Mouse (Mus musculus): Measurements from ENCODE around the gene Kcnmb1. TPM values are rescaled to one million over a fixed set of nuclear protein-coding genes. Genes with fewer than 3 reads are reported as not detected.

Kcnmb1 gene
- total RNA-seq (2014; fragmentation: Nextera tagmentation) (not detected in 2 replicates), total RNA-seq (2017) (0.16 TPM in 1 of 2 replicates, not detected in the other), polyA plus RNA-seq (2012) (not detected in 2 replicates)

DNA sequence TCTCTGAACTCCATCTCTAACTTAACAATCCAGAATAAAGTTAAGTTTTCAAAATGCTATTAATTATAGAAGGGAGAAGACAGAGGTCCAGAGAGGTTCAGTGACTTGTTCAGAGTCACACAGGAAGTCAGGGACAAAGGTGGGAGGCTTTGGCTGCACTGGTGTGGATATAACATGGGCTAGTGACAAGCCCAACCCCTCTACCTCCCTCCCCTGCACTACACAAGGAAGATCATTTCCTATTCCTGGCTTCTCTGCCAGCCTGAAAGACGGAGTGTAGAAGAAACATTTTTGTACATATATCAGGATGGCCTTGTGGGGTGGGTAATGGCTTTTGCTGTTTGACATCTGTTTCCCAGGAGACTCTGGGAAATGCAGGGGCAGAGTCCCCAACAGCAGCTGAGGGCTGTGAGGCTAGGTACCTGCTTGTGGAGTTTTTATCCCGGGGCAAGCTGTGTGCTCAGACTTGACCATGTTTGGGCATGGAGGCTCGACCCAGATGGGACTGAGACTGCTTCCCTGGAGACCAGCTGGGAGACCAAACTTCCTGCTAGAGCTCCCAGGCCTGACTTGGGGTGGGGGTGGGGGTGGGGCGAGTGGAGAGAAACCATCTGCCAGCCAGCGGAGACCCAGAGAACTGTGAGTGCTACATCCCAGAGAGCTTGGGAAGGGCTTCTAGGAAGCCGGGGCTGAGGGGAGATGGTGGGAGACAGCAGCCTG is at the start of gene Kcnmb1:
Gene Kcnmb1, plus strand, starts transcription at position 326 of the 720 bp plus-strand sequence.
- ATAC-seq (ENCODE audit: extremely low read depth, insufficient number of reproducible peaks, low FRiP score, poor library complexity, severe bottlenecking) (no peak), DNase-seq (ENCODE audit: low spot score) (no peak)
- H3K4me1 ChIP-seq (ENCODE audit: insufficient read depth, low read depth, low read length), result peaks cover 17% of the 10 kb centered on the region
- peaks cover 15% of the 10 kb centered on the region for H3K27me3 ChIP-seq (ENCODE audit: insufficient read depth, low read length)
- H3K36me3 ChIP-seq (replicated peaks), result no peaks in the 10 kb centered on the region
- no peak for TF ChIP-seq GATA1 (IDR thresholded peaks at IDR 0.05; ENCODE audit: borderline replicate concordance, low read length)
- no peak for TF ChIP-seq POLR2AphosphoS5 (IDR thresholded peaks at IDR 0.05; ENCODE audit: insufficient replicate concordance, low read depth, low read length)
- TF ChIP-seq TAL1 (conservative IDR thresholded peaks at IDR 0.05; ENCODE audit: low read depth, low read length), result no peak
- no peak for TF ChIP-seq GATA2 (IDR thresholded peaks at IDR 0.05; ENCODE audit: borderline replicate concordance, low read depth, low read length)
- TF ChIP-seq CTCF (IDR thresholded peaks at IDR 0.05; ENCODE audit: low read depth, low read length), result no peak
- peaks cover 10% of the 10 kb centered on the region for H3K9me3 ChIP-seq (replicated peaks)
- H3K4me3 ChIP-seq (ENCODE audit: low read depth, low read length), result no peak within 1 kb of the TSS

DNA sequence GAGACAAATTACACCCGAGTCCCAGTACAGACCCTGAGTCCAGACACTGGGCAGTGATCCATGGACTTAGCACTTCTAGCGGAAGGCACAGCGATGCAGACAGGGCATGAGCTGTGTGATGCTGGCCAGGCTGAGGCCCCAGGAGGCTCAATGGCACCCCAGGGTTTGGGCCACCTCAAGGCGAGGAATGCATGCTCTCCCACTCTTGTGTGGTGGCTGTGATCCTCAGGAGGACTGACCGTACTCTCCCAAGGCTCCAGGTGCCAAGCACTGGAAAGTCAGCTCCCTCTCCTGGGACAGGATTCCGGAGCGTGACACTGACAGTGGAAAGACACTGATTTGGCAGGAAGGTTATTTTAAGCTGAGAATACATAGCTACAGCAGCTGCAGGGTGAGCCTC is 49.8 kb upstream of the Kcnmb1 start:
- Histone ChIP-seq H3K4me1 (ENCODE audit: insufficient read depth, low read depth, low read length) (no peaks in the 10 kb centered on the region), H3K4me3 (ENCODE audit: low read depth, low read length) (no peak overlapping the region), H3K36me3 (replicated peaks) (no peaks in the 10 kb centered on the region), H3K27me3 (ENCODE audit: insufficient read depth, low read length) (no peaks in the 10 kb centered on the region; the same call in 1 of the 2 replicates), H3K9me3 (replicated peaks) (peaks cover 39% of the 10 kb centered on the region)
- DNase-seq (ENCODE audit: low spot score), result no peak
- no peak for ATAC-seq (ENCODE audit: extremely low read depth, insufficient number of reproducible peaks, low FRiP score, poor library complexity, severe bottlenecking)
- TF ChIP-seq CTCF (IDR thresholded peaks at IDR 0.05; ENCODE audit: low read depth, low read length), result no peak
- TF ChIP-seq GATA2 (IDR thresholded peaks at IDR 0.05; ENCODE audit: borderline replicate concordance, low read depth, low read length), result no peak
- TF ChIP-seq GATA1 (IDR thresholded peaks at IDR 0.05; ENCODE audit: borderline replicate concordance, low read length), result no peak
- no peak for TF ChIP-seq POLR2AphosphoS5 (IDR thresholded peaks at IDR 0.05; ENCODE audit: insufficient replicate concordance, low read depth, low read length)
- no peak for TF ChIP-seq TAL1 (conservative IDR thresholded peaks at IDR 0.05; ENCODE audit: low read depth, low read length)

DNA sequence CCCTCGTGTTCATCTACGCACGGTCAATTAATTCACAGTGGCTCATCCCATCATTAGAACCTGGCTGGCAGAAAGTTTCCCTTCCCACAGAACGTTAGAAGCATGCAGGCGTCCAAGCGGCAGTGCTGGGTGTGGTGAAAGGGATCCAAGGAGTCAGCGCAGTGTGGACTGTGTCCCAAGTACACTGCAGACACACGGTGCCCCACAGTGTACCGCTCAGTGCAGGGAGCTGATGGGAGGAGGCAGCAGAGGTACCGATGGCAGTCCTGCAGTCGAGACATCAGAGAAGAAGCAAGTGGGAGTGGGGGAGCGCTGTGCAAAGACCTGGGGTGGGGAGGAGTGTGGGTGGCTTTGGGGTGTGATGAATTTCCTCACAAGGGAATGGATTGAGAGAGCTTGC is 48.6 kb upstream of the Kcnmb1 start:
- Histone ChIP-seq H3K4me1 (ENCODE audit: insufficient read depth, low read depth, low read length) (no peaks in the 10 kb centered on the region), H3K27me3 (ENCODE audit: insufficient read depth, low read length) (peaks cover 3% of the 10 kb centered on the region; the same call in 1 of the 2 replicates), H3K4me3 (ENCODE audit: low read depth, low read length) (no peak overlapping the region), H3K36me3 (replicated peaks) (no peaks in the 10 kb centered on the region), H3K9me3 (replicated peaks) (peaks cover 39% of the 10 kb centered on the region)
- DNase-seq (ENCODE audit: low spot score) (no peak), ATAC-seq (ENCODE audit: extremely low read depth, insufficient number of reproducible peaks, low FRiP score, poor library complexity, severe bottlenecking) (no peak)
- no peak for TF ChIP-seq POLR2AphosphoS5 (IDR thresholded peaks at IDR 0.05; ENCODE audit: insufficient replicate concordance, low read depth, low read length)
- no peak for TF ChIP-seq CTCF (IDR thresholded peaks at IDR 0.05; ENCODE audit: low read depth, low read length)
- no peak for TF ChIP-seq GATA2 (IDR thresholded peaks at IDR 0.05; ENCODE audit: borderline replicate concordance, low read depth, low read length)
- no peak for TF ChIP-seq TAL1 (conservative IDR thresholded peaks at IDR 0.05; ENCODE audit: low read depth, low read length)
- TF ChIP-seq GATA1 (IDR thresholded peaks at IDR 0.05; ENCODE audit: borderline replicate concordance, low read length), result no peak

DNA sequence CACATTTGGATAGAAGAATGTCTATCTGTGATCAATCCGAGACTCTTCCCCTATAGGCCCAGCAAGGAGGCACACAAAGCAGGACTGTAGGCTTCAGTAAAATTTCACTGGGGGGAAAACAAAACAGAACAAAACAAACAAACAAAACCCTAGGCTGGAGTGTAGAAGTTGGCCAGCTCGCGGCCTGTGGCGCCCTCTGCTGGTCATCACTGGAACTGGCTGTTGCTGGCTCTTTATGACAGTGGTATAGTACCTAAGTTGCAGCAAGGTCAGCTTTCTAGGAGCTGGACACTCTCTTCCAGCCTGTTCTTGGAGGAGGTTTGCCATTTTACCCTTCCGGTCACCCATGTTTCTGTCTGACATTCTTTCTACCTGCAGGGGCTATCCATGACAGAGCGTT is 45.2 kb upstream of the Kcnmb1 start:
- Histone ChIP-seq H3K27me3 (ENCODE audit: insufficient read depth, low read length) (peaks cover 6% of the 10 kb centered on the region; the same call in 1 of the 2 replicates), H3K9me3 (replicated peaks) (peaks cover 20% of the 10 kb centered on the region), H3K4me3 (ENCODE audit: low read depth, low read length) (no peak overlapping the region), H3K36me3 (replicated peaks) (no peaks in the 10 kb centered on the region), H3K4me1 (ENCODE audit: insufficient read depth, low read depth, low read length) (no peaks in the 10 kb centered on the region)
- DNase-seq (ENCODE audit: low spot score), result no peak
- no peak for ATAC-seq (ENCODE audit: extremely low read depth, insufficient number of reproducible peaks, low FRiP score, poor library complexity, severe bottlenecking)
- TF ChIP-seq GATA1 (IDR thresholded peaks at IDR 0.05; ENCODE audit: borderline replicate concordance, low read length) (no peak), CTCF (IDR thresholded peaks at IDR 0.05; ENCODE audit: low read depth, low read length) (peak; percentile 92), GATA2 (IDR thresholded peaks at IDR 0.05; ENCODE audit: borderline replicate concordance, low read depth, low read length) (no peak)

DNA sequence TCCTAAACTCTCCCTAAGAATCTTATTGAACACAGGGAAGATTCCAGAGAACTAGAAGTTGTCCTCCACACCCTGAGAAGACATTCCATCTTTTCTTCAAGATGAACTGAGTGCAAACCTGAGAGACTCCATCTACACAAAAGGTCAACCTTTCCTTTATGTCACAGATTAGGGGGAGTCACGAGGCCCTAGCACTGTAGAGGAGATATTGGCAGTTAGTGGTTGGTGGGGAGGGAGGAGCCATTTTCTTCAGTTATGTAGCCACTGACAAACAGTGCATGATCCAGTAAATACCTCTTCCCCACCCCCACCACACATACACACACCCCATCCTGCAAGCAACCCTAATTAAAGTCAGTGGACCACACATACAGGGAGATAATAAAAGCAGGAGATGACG is 44.4 kb upstream of the Kcnmb1 start:
- no peak for ATAC-seq (ENCODE audit: extremely low read depth, insufficient number of reproducible peaks, low FRiP score, poor library complexity, severe bottlenecking)
- Histone ChIP-seq H3K4me1 (ENCODE audit: insufficient read depth, low read depth, low read length) (no peaks in the 10 kb centered on the region), H3K9me3 (replicated peaks) (peaks cover 18% of the 10 kb centered on the region), H3K36me3 (replicated peaks) (no peaks in the 10 kb centered on the region), H3K27me3 (ENCODE audit: insufficient read depth, low read length) (peaks cover 6% of the 10 kb centered on the region; the same call in 1 of the 2 replicates), H3K4me3 (ENCODE audit: low read depth, low read length) (no peak overlapping the region)
- no peak for DNase-seq (ENCODE audit: low spot score)
- TF ChIP-seq TAL1 (conservative IDR thresholded peaks at IDR 0.05; ENCODE audit: low read depth, low read length) (no peak), GATA1 (IDR thresholded peaks at IDR 0.05; ENCODE audit: borderline replicate concordance, low read length) (no peak), CTCF (IDR thresholded peaks at IDR 0.05; ENCODE audit: low read depth, low read length) (no peak), GATA2 (IDR thresholded peaks at IDR 0.05; ENCODE audit: borderline replicate concordance, low read depth, low read length) (no peak), POLR2AphosphoS5 (IDR thresholded peaks at IDR 0.05; ENCODE audit: insufficient replicate concordance, low read depth, low read length) (no peak)

DNA sequence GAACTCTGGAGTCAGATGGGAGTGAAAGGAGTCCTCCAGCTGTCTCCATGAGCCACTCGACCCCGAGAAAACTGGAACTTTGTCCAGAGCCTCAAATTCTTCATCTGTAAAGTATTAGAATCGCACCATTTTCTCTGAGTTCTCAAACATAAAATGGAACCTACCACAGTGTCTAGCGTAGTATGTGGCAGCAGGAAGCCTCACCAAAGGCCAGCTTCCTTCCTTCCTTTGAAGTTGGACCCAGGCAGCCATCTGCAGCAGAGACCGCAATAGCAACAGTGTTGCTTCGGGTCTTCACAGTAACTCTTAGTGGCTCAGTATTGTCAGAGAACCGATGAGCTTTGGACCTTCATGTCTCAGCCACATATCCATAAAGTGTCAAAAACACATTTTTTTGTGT is 43.0 kb upstream of the Kcnmb1 start:
- Histone ChIP-seq H3K4me1 (ENCODE audit: insufficient read depth, low read depth, low read length) (no peaks in the 10 kb centered on the region), H3K4me3 (ENCODE audit: low read depth, low read length) (no peak overlapping the region), H3K9me3 (replicated peaks) (peaks cover 15% of the 10 kb centered on the region), H3K36me3 (replicated peaks) (no peaks in the 10 kb centered on the region), H3K27me3 (ENCODE audit: insufficient read depth, low read length) (peaks cover 6% of the 10 kb centered on the region; the same call in 1 of the 2 replicates)
- no peak for DNase-seq (ENCODE audit: low spot score)
- ATAC-seq (ENCODE audit: extremely low read depth, insufficient number of reproducible peaks, low FRiP score, poor library complexity, severe bottlenecking), result no peak
- no peak for TF ChIP-seq CTCF (IDR thresholded peaks at IDR 0.05; ENCODE audit: low read depth, low read length)
- TF ChIP-seq TAL1 (conservative IDR thresholded peaks at IDR 0.05; ENCODE audit: low read depth, low read length), result no peak
- no peak for TF ChIP-seq GATA1 (IDR thresholded peaks at IDR 0.05; ENCODE audit: borderline replicate concordance, low read length)
- TF ChIP-seq POLR2AphosphoS5 (IDR thresholded peaks at IDR 0.05; ENCODE audit: insufficient replicate concordance, low read depth, low read length), result no peak
- TF ChIP-seq GATA2 (IDR thresholded peaks at IDR 0.05; ENCODE audit: borderline replicate concordance, low read depth, low read length), result no peak

Data from G1E (cell line).